Mouse (Mus musculus): ENCODE data around the gene Whrn. TPM values are rescaled to one million over a fixed set of nuclear protein-coding genes. Genes with fewer than 3 reads are reported as not detected.

Whrn gene
- total RNA-seq, 2 experiments from 2014 or later = 41.4 to 59.6 TPM

GRCm38 (mm10) chr4:63452555-63452954, 43.2 kb downstream of the Whrn start:
- no peak for DNase-seq (ENCODE audit: low spot score in 2 of 2)

GRCm38 (mm10) chr4:63450551-63450950, 45.2 kb downstream of the Whrn start:
- no peak for DNase-seq (ENCODE audit: low spot score in 2 of 2)

GRCm38 (mm10) chr4:63444362-63445066, 51.3 kb downstream of the Whrn start:
- DNase-seq (ENCODE audit: low spot score in 2 of 2) = no peak

- no peak for DNase-seq (ENCODE audit: low spot score in 2 of 2)
Measured at GRCm38 (mm10) chr4:63443101-63443500, 52.7 kb downstream of the Whrn start.

- DNase-seq (ENCODE audit: low spot score in 2 of 2) = no peak
Measured at GRCm38 (mm10) chr4:63441616-63442015, 54.2 kb downstream of the Whrn start.

- DNase-seq (ENCODE audit: low spot score in 2 of 2) = no peak
Measured at GRCm38 (mm10) chr4:63440262-63440661, 55.5 kb downstream of the Whrn start.

GRCm38 (mm10) chr4:63437968-63438367, 57.8 kb downstream of the Whrn start:
- DNase-seq (ENCODE audit: low spot score in 2 of 2) = no peak

- no peak for DNase-seq (ENCODE audit: low spot score in 2 of 2)
Measured at GRCm38 (mm10) chr4:63437119-63437815, 58.5 kb downstream of the Whrn start.

GRCm38 (mm10) chr4:63435402-63435801, 60.4 kb downstream of the Whrn start:
- no peak for DNase-seq (ENCODE audit: low spot score in 2 of 2)

GRCm38 (mm10) chr4:63431098-63431497, 64.7 kb downstream of the Whrn start:
- DNase-seq (ENCODE audit: low spot score in 2 of 2) = no peak

- DNase-seq (ENCODE audit: low spot score in 2 of 2) = peak in 1 of 2 experiments; percentile 33
Measured at GRCm38 (mm10) chr4:63430357-63430756, 65.4 kb downstream of the Whrn start.

GRCm38 (mm10) chr4:63426308-63426707, 69.5 kb downstream of the Whrn start:
- no peak for DNase-seq (ENCODE audit: low spot score in 2 of 2)

GRCm38 (mm10) chr4:63423811-63424210, 72.0 kb downstream of the Whrn start:
- DNase-seq (ENCODE audit: low spot score in 2 of 2) = no peak

GRCm38 (mm10) chr4:63423231-63423630, 72.6 kb downstream of the Whrn start:
- DNase-seq (ENCODE audit: low spot score in 2 of 2) = no peak

GRCm38 (mm10) chr4:63420143-63420920, 75.5 kb downstream of the Whrn start:
- no peak for DNase-seq (ENCODE audit: low spot score in 2 of 2)

GRCm38 (mm10) chr4:63418270-63418669, 77.5 kb downstream of the Whrn start:
- DNase-seq (ENCODE audit: low spot score in 2 of 2) = no peak

GRCm38 (mm10) chr4:63417318-63417957, 78.4 kb downstream of the Whrn start:
- peak; percentile 76 to 85 for DNase-seq (ENCODE audit: low spot score in 2 of 2)

- no peak for DNase-seq (ENCODE audit: low spot score in 2 of 2)
Measured at GRCm38 (mm10) chr4:63414951-63415350, 80.8 kb downstream of the Whrn start.

GRCm38 (mm10) chr4:63411222-63411621, 84.6 kb downstream of the Whrn start:
- DNase-seq (ENCODE audit: low spot score in 2 of 2) = no peak

- peak; percentile 86 to 89 for DNase-seq (ENCODE audit: low spot score in 2 of 2)
Measured at GRCm38 (mm10) chr4:63410583-63410934, 85.2 kb downstream of the Whrn start.

- DNase-seq (ENCODE audit: low spot score in 2 of 2) = peak in 1 of 2 experiments; percentile 52
Measured at GRCm38 (mm10) chr4:63409908-63410582, 85.7 kb downstream of the Whrn start.

Data from adrenal gland, adult 18-20 months (tissue).